Mouse (Mus musculus): Measurements from ENCODE around the gene 4930432M17Rik.

DNA sequence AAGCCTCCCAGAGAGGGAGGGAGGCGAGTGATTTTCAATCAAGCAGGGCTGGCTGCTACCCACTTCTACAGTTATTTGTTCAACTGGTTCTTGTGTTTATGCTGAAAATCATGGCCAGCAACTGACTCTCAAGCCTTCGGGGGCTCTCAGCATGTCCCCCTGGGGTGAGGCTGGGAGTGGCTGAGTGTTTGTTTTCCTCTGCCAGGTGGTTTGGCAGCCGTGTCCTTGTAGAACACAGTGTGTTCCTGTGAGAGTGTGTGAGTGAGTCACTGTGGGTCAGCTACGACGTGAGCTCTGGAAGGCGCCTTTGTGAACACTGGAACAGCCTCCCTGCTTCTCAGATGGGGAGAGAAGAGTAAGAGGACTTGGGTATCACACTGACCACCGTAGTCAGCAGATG lies 35.1 kb upstream of the 4930432M17Rik start:
- TF ChIP-seq GATA1 (IDR thresholded peaks at IDR 0.05; ENCODE audit: low read length), result no peak
- no peak for TF ChIP-seq TAL1 (IDR thresholded peaks at IDR 0.05; ENCODE audit: low read length)

Measured in erythroblast, embryonic 14.5 days (primary cell).